Mouse (Mus musculus) intestine, postnatal 0 days (tissue): ENCODE measurements at regions not wholly inside any gene's neighbourhood (a gene's known extent, or its start where the extent isn't known, plus 50 kb on each side); places are given as distances from the start of the nearest gene placed in this dataset.
A peak's percentile ranks its signal among the peaks of the same experiment; 100 is the strongest.

Experiments used
- ATAC-seq: fragments of 200-750 bp; cut with Nextera tagmentation; 2 replicates; pipeline ENCODE4 v1.8.0; 2017; ENCODE audit warnings: mild to moderate bottlenecking, moderate TSS enrichment, moderate library complexity
- H3K27ac ChIP-seq: fragments of 300-500 bp; sonication (generic); 2 replicates; pipeline ENCODE4 v1.5.1; 2014; ENCODE audit warnings: mild to moderate bottlenecking, low read depth, low read length, moderate library complexity
- H3K27me3 ChIP-seq: fragments of 300-500 bp; sonication (generic); replicated peaks from 2 replicates; pipeline ENCODE4 v1.6.1; 2014; ENCODE audit warnings: low read length, mixed read lengths; ENCODE audit not compliant: control insufficient read depth, insufficient read depth
- H3K36me3 ChIP-seq: fragments of 300-500 bp; sonication (generic); 2 replicates; pipeline ENCODE4 v1.6.1; 2014; ENCODE audit warnings: mild to moderate bottlenecking, moderate library complexity; ENCODE audit not compliant: control insufficient read depth, insufficient read depth
- H3K4me1 ChIP-seq: fragments of 300-500 bp; sonication (generic); replicated peaks from 2 replicates; pipeline ENCODE4 v1.6.1; 2014; ENCODE audit warnings: antibody characterized with exemption, low read length, mixed read lengths; ENCODE audit not compliant: control insufficient read depth, insufficient read depth
- H3K4me2 ChIP-seq: fragments of 300-500 bp; sonication (generic); replicated peaks from 2 replicates; pipeline ENCODE4 v1.6.1; 2014; ENCODE audit warnings: low read depth, mild to moderate bottlenecking, moderate library complexity
- H3K4me3 ChIP-seq: fragments of 300-500 bp; sonication (generic); 2 replicates; pipeline ENCODE4 v1.5.1; 2014; ENCODE audit warnings: low read depth, low read length
- H3K9ac ChIP-seq: fragments of 300-500 bp; sonication (generic); 2 replicates; pipeline ENCODE4 v1.6.1; 2014; ENCODE audit warnings: mild to moderate bottlenecking, low read depth, low read length
- H3K9me3 ChIP-seq: fragments of 300-500 bp; sonication (generic); 2 replicates; pipeline ENCODE4 v1.6.1; 2016; ENCODE audit warnings: mixed run types; ENCODE audit not compliant: control insufficient read depth
- CTCF ChIP-seq: sonication (generic); IDR thresholded peaks from 2 replicates; pipeline ENCODE4 v1.5.1; 2016; ENCODE audit warnings: low read depth, mild to moderate bottlenecking, control low read depth, antibody characterized with exemption, moderate library complexity
- WGBS: fragments of 180-500 bp; shearing (Covaris S2); extraction: QIAGEN DNeasy Blood & Tissue Kit; methylation state at CpG from one replicate; pipeline ENCODE4 v1.1.7; 2014; 5-methylcytosine and 5-hydroxymethylcytosine counted together

- no peak for ATAC-seq
- no peaks in the 10 kb centered on the region for H3K27me3 ChIP-seq
- no peak overlapping the region for H3K27ac ChIP-seq
- no peak overlapping the region for H3K4me2 ChIP-seq
- H3K4me1 ChIP-seq: peaks cover 6% of the 10 kb centered on the region; the same call in 1 of the 2 replicates
- no peaks in the 10 kb centered on the region for H3K9me3 ChIP-seq
- TF ChIP-seq CTCF: no peak
- no peak overlapping the region for H3K9ac ChIP-seq
- 91% methylated on average over 7 of the region's 7 CpGs for WGBS
- H3K36me3 ChIP-seq: no peaks in the 10 kb centered on the region
- no peak overlapping the region for H3K4me3 ChIP-seq
Measured at GRCm38 (mm10) chr9:23069161-23069560, 153.7 kb upstream of the Bmper start.

GRCm38 (mm10) chr9:23071006-23071405, 151.9 kb upstream of the Bmper start:
- TF ChIP-seq CTCF: no peak
- no peak overlapping the region for H3K4me2 ChIP-seq
- no peak overlapping the region for H3K9ac ChIP-seq
- no peaks in the 10 kb centered on the region for H3K27me3 ChIP-seq
- H3K36me3 ChIP-seq: no peaks in the 10 kb centered on the region
- no peaks in the 10 kb centered on the region for H3K9me3 ChIP-seq
- ATAC-seq: no peak
- H3K4me1 ChIP-seq: peaks cover 6% of the 10 kb centered on the region; the same call in 1 of the 2 replicates
- H3K4me3 ChIP-seq: no peak overlapping the region
- 47% methylated on average over 2 of the region's 2 CpGs for WGBS
- no peak overlapping the region for H3K27ac ChIP-seq

- Histone ChIP-seq H3K4me3 (no peak overlapping the region), H3K27ac (no peak overlapping the region), H3K4me1 (no peaks in the 10 kb centered on the region), H3K9me3 (no peaks in the 10 kb centered on the region), H3K9ac (no peak overlapping the region), H3K27me3 (no peaks in the 10 kb centered on the region), H3K4me2 (no peak overlapping the region), H3K36me3 (no peaks in the 10 kb centered on the region)
- ATAC-seq: no peak
- no peak for TF ChIP-seq CTCF
- 80% methylated on average over 8 of the region's 8 CpGs for WGBS
Measured at GRCm38 (mm10) chr9:23072741-23073140, 150.1 kb upstream of the Bmper start.

- no peaks in the 10 kb centered on the region for H3K9me3 ChIP-seq
- H3K27ac ChIP-seq: no peak overlapping the region
- ATAC-seq: 0 out of 2 replicates have a peak, but pooled peaks have one; percentile 33
- H3K4me1 ChIP-seq: no peaks in the 10 kb centered on the region; the same call in 1 of the 2 replicates
- no peaks in the 10 kb centered on the region for H3K27me3 ChIP-seq
- H3K36me3 ChIP-seq: no peaks in the 10 kb centered on the region
- WGBS: 8% methylated on average over 17 of the region's 17 CpGs
- no peak overlapping the region for H3K9ac ChIP-seq
- TF ChIP-seq CTCF: no peak
- no peak overlapping the region for H3K4me3 ChIP-seq
- H3K4me2 ChIP-seq: peak overlapping the region; percentile 49; the same call in 1 of the 2 replicates
Measured at GRCm38 (mm10) chr9:23083562-23083961, 139.3 kb upstream of the Bmper start.

GRCm38 (mm10) chr9:23089339-23089738, 133.5 kb upstream of the Bmper start:
- H3K4me2 ChIP-seq: no peak overlapping the region
- TF ChIP-seq CTCF: no peak
- H3K27me3 ChIP-seq: no peaks in the 10 kb centered on the region

GRCm38 (mm10) chr9:23097134-23097789, 125.6 kb upstream of the Bmper start:
- Histone ChIP-seq H3K4me1 (no peaks in the 10 kb centered on the region), H3K4me3 (no peak overlapping the region), H3K27ac (no peak overlapping the region), H3K27me3 (no peaks in the 10 kb centered on the region), H3K4me2 (no peak overlapping the region), H3K9ac (no peak overlapping the region), H3K9me3 (no peaks in the 10 kb centered on the region), H3K36me3 (no peaks in the 10 kb centered on the region)
- 64% methylated on average over 11 of the region's 11 CpGs for WGBS
- no peak for TF ChIP-seq CTCF
- ATAC-seq: no peak

More at GRCm38 (mm10) chr9:23089339-23089738, 133.5 kb upstream of the Bmper start:
- H3K9me3 ChIP-seq: no peaks in the 10 kb centered on the region
- ATAC-seq: no peak
- no peak overlapping the region for H3K27ac ChIP-seq
- no peaks in the 10 kb centered on the region for H3K4me1 ChIP-seq
- H3K4me3 ChIP-seq: no peak overlapping the region
- whole genome bisulfite sequencing: 79% methylated on average over 2 of the region's 2 CpGs
- H3K9ac ChIP-seq: no peak overlapping the region
- H3K36me3 ChIP-seq: no peaks in the 10 kb centered on the region
